Mouse (Mus musculus) CD4-positive helper T cell, adult 2 months (primary cell): ENCODE results near the gene Iglon5.

ENCODE experiments used
- DNase-seq: peaks from one replicate; pipeline ENCODE4 v3.0.0-alpha.2; 2012; ENCODE audit warnings: low read depth, missing footprints, low spot score

The Iglon5 gene

DNA sequence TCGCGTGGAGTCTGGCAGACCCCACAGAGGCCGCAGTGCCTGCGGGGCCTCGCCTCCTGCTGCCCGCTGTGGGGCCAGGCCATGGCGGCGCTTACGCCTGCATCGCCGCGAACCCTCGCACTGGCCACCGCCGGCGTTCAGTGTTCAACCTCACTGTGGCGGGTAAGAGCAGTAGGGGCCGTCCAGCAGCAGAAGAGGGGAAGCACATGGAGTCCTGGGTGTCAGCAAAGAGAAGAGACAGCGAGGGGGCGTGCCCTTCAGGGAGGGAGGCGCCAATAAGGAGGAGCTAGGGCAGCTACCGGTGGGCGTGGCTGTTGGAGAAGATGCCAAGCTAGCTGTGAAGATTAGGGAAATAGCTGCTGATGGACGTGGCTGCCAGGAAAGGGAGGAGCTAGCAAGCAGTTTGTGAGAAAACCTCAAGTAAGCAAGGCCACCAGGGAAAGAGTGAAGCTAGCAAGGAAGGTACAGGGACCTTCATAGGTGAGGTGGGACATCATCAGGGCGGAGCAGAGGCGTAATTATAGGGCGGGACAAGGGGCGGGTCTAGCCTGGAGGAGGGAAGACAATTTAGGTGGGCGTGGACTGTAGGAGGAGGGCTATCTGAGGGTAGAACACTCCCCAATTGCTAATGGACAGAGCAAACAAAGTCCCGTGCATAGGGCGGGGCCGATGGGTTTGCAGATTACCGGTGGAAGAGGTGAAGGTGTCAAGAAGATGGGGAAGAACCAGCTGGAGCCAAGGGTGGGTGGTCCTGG is 24.4 kb downstream of the Iglon5 start:
- DNase-seq = peak; percentile 95

DNA sequence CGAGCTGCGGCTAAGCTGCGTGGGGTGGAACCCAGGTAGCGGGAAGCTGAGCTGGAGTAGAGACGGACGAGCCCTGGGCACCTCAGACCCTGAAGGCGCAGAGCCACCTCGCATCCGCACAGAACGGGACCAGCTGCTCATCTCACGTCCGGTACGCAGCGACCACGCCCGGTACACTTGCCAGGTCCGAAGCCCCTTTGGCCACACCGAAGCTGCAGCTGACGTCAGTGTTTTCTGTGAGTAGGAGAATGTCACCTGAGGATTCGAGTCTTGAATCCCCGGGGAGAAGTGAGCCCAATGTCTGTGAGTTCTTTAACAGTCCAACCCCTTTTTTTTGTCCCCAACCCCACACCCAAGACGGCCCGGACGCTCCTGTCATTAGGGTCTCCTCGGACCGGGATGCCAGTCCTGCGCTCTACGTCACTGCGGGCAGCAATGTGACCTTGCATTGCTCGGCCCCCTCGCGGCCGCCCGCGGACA is 25.0 kb downstream of the Iglon5 start:
- DNase-seq = peak; percentile 37

GRCm38 (mm10) chr7:43463976-43464375 is 25.9 kb downstream of the Iglon5 start:
- DNase-seq = no peak

DNA sequence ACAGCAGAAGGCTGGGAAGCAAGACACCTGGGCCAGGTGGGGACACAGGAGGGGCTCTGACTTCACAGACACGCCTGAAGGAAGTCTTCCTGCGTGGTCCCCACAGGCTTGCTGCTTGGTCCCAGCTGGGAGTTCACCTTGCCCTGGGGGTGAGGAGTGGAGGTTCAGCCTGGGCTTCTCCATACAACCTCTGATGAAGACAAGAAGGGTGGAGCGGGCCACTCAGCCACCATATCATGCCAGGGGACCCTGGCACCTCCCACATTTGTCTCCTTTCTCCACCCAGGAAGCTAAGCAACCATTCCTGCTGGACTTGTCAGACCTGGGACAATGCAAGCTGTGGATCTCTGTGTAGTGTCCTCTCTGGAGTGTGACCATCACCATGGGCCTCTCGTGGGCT is 27.0 kb downstream of the Iglon5 start, which contains the start of gene Vsig10l:
TSS of gene Vsig10l (plus strand) at position 301 of the 400 bp plus-strand sequence.
- no peak for DNase-seq

DNA sequence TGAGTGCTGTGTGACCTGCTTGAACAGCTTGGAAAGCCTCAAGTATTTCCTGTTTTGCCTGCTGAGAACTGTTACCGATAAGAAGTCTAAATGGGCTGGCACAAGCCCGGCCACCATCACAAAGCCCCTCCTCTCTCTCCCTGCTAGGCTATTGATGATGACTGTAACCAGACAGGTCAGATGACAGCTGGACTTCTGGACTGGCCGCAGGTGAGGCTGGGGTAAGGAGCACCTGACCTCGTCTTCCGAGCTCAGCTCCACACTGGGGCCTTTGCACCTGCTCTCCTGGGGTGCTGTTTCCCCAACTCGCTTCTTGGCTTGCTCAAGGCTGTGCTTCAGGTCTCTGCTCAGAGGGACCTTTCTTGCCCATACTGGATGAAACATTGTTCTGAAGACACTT is 35.5 kb downstream of the Iglon5 start:
- DNase-seq = no peak

DNA sequence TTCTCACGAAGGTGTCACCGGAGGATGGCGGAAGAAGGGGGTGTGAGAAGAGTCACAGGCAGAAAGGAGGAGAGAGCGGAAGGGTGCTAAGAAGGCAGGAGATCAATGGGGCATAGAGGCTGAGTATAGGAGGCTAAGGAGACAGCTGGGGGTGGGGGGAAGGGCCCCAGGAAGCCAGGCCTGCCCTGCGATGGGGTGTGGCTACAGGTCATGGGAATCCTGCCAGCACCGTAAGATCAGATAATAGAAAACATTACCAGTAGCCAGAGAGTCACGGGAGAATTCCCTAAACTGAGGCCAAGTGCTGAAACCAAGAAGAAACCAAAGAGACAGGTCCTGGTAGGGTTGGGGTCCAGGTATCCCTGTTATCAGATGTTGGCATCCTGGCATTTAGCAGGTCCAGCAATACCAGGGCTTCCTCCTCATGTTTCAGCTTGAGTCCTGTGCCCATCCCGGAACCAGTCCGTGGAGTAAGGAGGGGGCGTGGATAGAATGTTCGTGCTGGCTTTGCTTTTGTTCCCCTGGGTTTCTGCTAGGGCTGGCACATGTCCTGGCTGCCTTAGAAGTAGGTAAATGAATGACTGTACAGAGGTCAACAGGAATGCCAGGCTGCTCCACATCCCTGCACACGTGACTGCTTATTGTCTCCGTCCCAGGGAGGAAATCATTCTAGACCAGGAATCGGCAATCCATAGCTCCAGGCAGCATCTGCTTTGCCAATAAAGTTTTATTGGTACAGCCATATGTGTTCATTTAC is 36.1 kb downstream of the Iglon5 start:
- DNase-seq = no peak

DNA sequence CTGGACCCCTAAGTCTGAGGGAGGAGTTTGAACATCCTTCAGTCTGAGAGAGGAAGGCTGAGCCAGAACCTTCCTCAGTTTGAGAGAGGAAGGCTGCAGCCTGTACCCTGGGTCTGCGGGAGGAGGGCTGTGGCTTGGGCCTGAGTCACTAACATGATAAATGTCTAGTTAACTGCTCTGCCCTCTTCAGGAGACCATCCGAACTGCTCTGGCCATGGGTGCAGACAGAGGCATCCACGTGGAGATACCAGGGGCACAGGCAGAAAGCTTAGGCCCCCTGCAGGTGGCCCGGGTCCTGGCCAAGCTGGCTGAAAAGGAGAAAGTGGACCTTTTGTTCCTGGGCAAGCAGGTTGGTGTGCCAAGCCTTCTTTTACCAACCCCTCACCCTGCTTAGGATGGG is 37.3 kb downstream of the Iglon5 start:
- peak; percentile 52 for DNase-seq

DNA sequence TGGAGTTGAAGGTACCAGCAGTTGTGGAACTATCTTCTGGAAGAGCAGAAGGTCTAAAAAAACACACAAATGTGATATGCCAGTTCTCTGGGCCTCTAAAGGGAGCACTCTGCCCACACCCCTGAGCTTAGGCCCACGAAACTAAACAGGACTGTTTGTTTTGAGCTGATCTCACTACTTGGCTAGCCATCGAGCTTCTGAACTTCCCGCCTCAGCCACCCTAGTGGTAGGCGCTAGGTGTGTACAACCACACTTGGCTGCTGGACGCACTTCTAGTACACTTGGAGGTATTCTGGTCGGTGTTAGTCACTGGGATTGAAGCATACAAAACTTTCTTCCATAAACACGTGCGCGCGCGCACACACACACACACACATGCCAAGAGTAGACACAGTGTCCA is 38.1 kb downstream of the Iglon5 start:
- no peak for DNase-seq

- no peak for DNase-seq
These were observed 40.1 kb downstream of the Iglon5 start for GRCm38 (mm10) chr7:43449811-43450210.

DNA sequence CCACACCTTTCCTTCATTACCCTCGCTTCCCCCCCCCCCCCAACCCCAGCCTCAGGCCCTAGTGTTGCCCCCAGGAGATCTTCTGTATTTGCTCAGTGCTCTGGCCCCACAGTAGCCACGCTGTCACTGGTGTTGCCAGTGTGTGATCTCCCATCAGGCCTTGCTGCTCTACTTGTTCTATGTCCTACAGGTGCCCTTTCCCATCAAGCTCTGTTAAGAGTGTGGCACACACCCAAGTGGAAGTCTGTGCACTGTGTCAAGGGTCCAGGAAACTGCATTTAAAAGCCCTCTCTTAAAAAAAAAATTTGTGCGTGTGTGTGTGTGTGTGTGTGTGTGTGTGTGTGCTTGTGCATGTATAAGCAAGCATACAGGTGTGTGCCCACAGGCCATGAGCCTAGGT is 41.6 kb downstream of the Iglon5 start:
- no peak for DNase-seq

- no peak for DNase-seq
These were observed 42.1 kb downstream of the Iglon5 start for GRCm38 (mm10) chr7:43447801-43448200.

- peak; percentile 94 for DNase-seq
These were observed 46.0 kb downstream of the Iglon5 start, which contains the start of the genes Etfb and Gm45233 for GRCm38 (mm10) chr7:43443917-43444293. Gene Etfb (plus strand): TSS chr7:43444083. Gene Gm45233 (plus strand): TSS chr7:43444128.

DNA sequence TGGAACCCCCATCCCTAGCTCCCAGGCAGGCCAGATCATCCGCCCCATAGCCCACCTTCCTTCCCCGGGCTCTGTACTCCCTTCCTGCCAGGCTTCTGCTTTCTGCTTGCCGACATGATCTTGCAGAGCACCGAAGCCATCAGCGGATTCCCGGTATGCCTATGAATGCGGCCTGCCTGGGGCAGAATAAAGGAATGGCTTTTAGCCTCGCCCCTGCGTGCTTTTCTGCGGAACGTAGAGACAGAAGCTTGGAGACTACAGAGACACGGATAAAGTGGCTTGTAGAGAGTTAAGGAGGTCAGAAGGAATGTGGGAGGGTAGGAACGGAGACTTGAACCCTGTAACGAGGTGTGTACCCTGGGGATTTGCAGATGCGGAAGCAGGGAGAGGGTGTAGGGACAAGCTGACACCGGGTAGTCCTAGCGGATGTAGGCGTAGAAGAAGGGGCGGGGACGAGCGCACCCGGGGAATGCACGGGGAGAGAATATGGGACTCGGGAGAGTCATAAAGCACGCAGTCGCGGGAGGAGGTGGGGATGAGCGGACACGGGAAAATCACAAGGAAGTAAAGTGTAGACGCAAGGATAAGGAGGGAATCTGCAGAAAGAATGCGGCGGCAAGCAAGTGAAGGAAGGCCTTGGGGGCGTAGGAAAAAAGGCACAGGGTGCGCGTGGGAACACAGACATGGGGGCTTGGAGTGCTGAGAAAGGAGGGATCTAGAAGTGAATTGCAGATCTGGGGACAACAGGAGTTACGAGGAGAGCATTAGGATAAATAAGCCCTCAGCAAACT is 46.6 kb downstream of the Iglon5 start:
- peak; percentile 84 for DNase-seq

GRCm38 (mm10) chr7:43442684-43443083 is 47.2 kb downstream of the Iglon5 start:
- DNase-seq = peak; percentile 25

DNA sequence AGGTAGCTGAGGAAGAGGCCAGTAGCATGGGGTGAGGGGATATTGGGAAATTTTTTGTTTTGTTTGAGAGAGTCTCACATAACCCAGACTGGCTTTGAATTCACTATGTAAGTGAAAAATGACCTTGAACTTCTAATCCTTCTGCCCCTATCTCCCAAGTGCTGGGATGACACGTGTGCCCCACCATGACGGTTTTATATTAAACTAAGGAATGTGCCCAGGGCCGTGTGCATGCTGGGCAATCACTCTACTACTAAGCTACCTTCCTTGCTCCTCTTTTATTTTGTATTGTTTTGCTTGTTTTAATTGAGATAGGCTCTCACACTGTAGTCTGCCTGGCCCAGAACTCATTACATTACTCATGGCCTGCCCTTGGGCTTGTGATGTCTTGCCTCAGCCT is 48.8 kb downstream of the Iglon5 start:
- no peak for DNase-seq

GRCm38 (mm10) chr7:43440482-43440881 is 49.4 kb downstream of the Iglon5 start, which contains the start of gene Cldnd2:
Gene Cldnd2 (plus strand): TSS chr7:43440782.
- DNase-seq = no peak

DNA sequence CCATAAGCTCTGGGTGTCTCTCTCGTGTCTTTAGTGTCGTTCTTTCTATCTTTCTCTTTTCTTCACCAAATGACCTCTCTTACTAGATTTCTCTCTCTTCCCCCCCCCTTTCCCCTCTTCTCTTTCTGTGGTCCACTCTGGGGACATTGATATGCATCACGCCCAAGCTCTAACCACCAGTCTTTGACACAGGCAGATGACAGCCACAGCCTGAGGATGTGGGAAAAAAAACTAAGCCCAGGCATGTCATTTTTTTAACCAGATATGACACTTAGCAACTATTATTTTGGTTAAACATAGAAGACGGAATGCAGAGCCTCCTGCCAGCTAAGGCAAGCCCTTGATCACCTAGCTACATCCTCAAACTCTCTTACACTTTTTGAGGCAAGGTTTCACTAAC is 51.3 kb downstream of the Iglon5 start:
- peak; percentile 79 for DNase-seq

DNA sequence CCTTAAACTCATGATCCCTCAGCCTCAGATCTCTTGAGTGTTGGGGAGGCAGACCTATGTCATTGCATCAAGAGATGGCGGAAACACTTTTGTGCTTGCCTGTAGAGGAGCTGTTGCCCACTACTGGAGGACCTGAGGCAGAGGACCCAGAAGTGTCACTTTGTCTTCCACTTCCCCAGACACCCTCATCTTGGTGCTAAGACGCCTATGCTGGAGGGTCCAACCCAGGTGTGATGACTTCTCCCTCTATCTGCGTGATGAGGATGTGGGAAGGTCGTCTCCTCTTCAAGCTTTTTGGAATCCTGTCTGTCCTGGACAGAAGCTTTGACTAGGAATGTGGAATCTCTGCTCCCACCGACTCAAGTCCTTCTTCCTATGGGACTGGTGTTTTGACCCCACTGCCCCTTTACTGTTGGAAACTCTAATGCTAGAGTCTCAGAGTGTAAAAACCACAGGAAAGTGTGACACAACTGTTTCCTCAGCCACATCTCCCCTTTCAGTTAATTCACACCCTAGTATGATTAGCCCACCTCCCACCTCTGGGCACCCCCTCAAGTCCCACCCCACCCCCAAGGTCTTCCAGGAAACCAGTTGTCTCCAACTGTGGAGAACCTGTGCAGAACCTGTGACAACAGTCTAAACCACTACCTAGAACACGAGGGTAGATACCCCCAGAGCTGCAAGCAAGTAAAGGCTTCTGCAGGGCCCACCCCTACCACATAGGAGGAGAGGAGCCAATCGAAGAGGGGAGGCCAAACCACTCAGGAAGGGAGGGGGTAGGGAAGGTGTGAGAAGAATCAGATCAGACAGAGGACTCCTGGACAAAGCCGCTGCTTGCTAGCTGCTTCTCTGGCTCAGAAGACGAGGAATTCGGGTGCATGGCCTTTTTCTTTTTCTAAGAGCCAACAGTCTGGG is 53.3 kb downstream of the Iglon5 start, which contains the start of gene Nkg7:
TSS of gene Nkg7 (plus strand) at position 733 of the 915 bp plus-strand sequence.
- DNase-seq = peak; percentile 67

DNA sequence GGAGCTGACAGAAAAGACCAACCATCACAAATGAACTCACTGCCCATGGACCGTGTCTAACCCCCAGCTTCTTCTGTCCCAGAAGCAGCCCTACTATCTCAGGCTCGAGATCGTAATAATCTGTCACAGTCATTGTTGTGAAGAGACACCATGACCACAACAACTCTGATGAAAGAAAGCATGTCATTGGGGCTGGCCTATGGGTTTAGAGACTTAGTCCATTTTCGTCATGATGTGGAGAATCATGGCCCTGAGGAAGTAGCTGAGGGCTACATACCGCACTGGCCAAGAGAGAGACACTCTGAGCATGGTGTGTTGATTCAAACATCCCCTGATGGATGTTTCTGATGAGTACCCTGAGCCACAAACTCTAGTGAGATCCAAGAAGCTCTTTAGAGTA is 55.2 kb downstream of the Iglon5 start:
- no peak for DNase-seq

- DNase-seq = no peak
These were observed 57.0 kb downstream of the Iglon5 start for GRCm38 (mm10) chr7:43432891-43433290.

- no peak for DNase-seq
These were observed 60.4 kb downstream of the Iglon5 start for GRCm38 (mm10) chr7:43429500-43429899.
